Mouse (Mus musculus) spleen, adult 2 months (tissue): ENCODE measurements around the gene Olfr1289.

Experiments used
- CTCF ChIP-seq: fragments of 200-500 bp; IDR thresholded peaks from 2 replicates; pipeline ENCODE4 v1.5.1; 2011; ENCODE audit warnings: mild to moderate bottlenecking, inconsistent platforms; ENCODE audit not compliant: insufficient read depth, insufficient read length, insufficient replicate concordance; ENCODE audit errors: extremely low read depth
- POLR2A ChIP-seq: fragments of 200-500 bp; IDR thresholded peaks from 2 replicates; pipeline ENCODE4 v1.6.1; 2011; ENCODE audit warnings: low read depth, low read length, inconsistent platforms

GRCm38 (mm10) chr2:111448842-111449241, 31.8 kb upstream of the Olfr1289 start, which contains the start of gene Olfr1287:
- TF ChIP-seq CTCF (no peak), POLR2A (no peak)
